Mouse (Mus musculus): ENCODE measurements around the gene Olfr56.
"Not testable (repeated sequence)": the region's sequence is repeated elsewhere in the genome, so short reads cannot be mapped to it uniquely, and the experiment has no call there.

DNA sequence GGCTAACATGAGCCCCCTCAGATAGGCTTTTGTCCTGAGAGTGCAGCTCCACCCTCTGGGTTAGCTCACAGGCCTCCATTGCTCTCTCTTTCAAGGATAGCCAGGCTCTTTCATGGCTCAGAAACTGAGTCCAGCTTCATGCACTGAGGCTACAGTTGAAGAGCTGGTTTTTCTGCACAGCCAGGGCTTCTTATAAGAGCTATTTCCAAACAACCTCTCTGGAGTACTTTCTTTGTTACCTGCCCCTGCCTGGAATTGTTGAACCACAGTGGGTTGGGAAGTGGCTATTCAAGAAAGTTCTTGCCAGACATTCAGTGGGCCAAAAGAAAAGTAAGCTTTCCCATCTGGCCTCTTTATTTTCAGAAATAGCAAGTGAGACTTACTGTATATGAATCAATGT lies 39.4 kb upstream of the Olfr56 start:
- not testable (repeated sequence) for TF ChIP-seq POLR2A, CTCF (IDR thresholded peaks at IDR 0.05; ENCODE audit: insufficient read depth, low read depth, low read length)
